Mouse (Mus musculus) liver, adult 2 months (tissue): ENCODE results near the gene Adgre5. TPM values are rescaled to one million over a fixed set of nuclear protein-coding genes. Genes with fewer than 3 reads are reported as not detected.

Source experiments
- DNase-seq: peaks from one replicate; pipeline ENCODE4 v3.0.0-alpha.2; 2011; ENCODE audit warnings: low read depth, low spot score; ENCODE audit errors: extremely low read depth
- H3K27ac ChIP-seq: fragments of 200-500 bp; replicated peaks from 2 replicates; pipeline ENCODE4 v1.5.1; 2012; ENCODE audit warnings: low read depth, mild to moderate bottlenecking, control low read depth, inconsistent platforms, low read length; ENCODE audit not compliant: insufficient read depth
- H3K27me3 ChIP-seq: fragments of 200-500 bp; 2 replicates; pipeline ENCODE4 v1.6.1; 2012; ENCODE audit warnings: mild to moderate bottlenecking, moderate library complexity, low read length, inconsistent platforms; ENCODE audit not compliant: control insufficient read depth, insufficient read depth
- H3K36me3 ChIP-seq: fragments of 200-500 bp; 2 replicates; pipeline ENCODE4 v1.6.1; 2012; ENCODE audit warnings: low read length, inconsistent platforms; ENCODE audit not compliant: control insufficient read depth, insufficient read depth
- H3K4me1 ChIP-seq: fragments of 200-500 bp; 2 replicates; pipeline ENCODE4 v1.6.1; 2011; ENCODE audit warnings: low read length; ENCODE audit not compliant: control insufficient read depth, insufficient read depth
- H3K4me3 ChIP-seq: fragments of 200-500 bp; 2 replicates; pipeline ENCODE4 v1.5.1; 2011; ENCODE audit warnings: low read depth, mild to moderate bottlenecking, control low read depth, low read length, moderate library complexity; ENCODE audit not compliant: insufficient read depth
- H3K79me2 ChIP-seq: fragments of 200-500 bp; 2 replicates; pipeline ENCODE4 v1.6.1; 2012; ENCODE audit warnings: inconsistent platforms, mild to moderate bottlenecking, low read length, moderate library complexity; ENCODE audit not compliant: control insufficient read depth, insufficient read depth
- H3K9ac ChIP-seq: fragments of 200-500 bp; 2 replicates; pipeline ENCODE4 v1.6.1; 2012; ENCODE audit warnings: low read depth, mild to moderate bottlenecking, control low read depth, inconsistent platforms, low read length
- CTCF ChIP-seq: fragments of 200-500 bp; IDR thresholded peaks from 2 replicates; pipeline ENCODE4 v1.5.1; 2011; ENCODE audit warnings: low read depth, low read length, control low read depth
- POLR2A ChIP-seq: fragments of 200-500 bp; IDR thresholded peaks from 2 replicates; pipeline ENCODE4 v1.6.1; 2011; ENCODE audit warnings: low read length, control low read depth; ENCODE audit not compliant: insufficient read depth; ENCODE audit errors: extremely low read depth
- WGBS: fragments of 180-500 bp; shearing (Covaris S2); methylation state at CpG from one replicate; pipeline ENCODE4 v1.1.7; 2018; 5-methylcytosine and 5-hydroxymethylcytosine counted together
- polyA plus RNA-seq: library from polyadenylated mRNA; depleted of rRNA; stranded (reverse); fragments of >200 nt; gene quantifications from 2 replicates; pipeline ENCODE4 v1.2.3, GENCODE M21; 2012
- total RNA-seq: library from RNA; depleted of rRNA; stranded (reverse); fragments of >200 nt; gene quantifications from 2 replicates; pipeline ENCODE4 v1.2.3, GENCODE M21; 2014

Adgre5 gene
- total and polyA plus RNA-seq, 2 experiments = 17.9 to 20.8 TPM

GRCm38 (mm10) chr8:83764116-83764515 lies 23.0 kb upstream of the Adgre5 start:
- no peak for DNase-seq
- H3K36me3 ChIP-seq = no peaks in the 10 kb centered on the region
- H3K9ac ChIP-seq = no peak overlapping the region
- TF ChIP-seq POLR2A (no peak), CTCF (no peak)
- no peaks in the 10 kb centered on the region for H3K79me2 ChIP-seq
- no peaks in the 10 kb centered on the region for H3K27me3 ChIP-seq
- H3K4me3 ChIP-seq = no peak overlapping the region
- H3K27ac ChIP-seq = no peak overlapping the region
- 97% methylated on average over 8 of the region's 8 CpGs for WGBS
- H3K4me1 ChIP-seq = no peaks in the 10 kb centered on the region; the same call in 1 of the 2 replicates

DNA sequence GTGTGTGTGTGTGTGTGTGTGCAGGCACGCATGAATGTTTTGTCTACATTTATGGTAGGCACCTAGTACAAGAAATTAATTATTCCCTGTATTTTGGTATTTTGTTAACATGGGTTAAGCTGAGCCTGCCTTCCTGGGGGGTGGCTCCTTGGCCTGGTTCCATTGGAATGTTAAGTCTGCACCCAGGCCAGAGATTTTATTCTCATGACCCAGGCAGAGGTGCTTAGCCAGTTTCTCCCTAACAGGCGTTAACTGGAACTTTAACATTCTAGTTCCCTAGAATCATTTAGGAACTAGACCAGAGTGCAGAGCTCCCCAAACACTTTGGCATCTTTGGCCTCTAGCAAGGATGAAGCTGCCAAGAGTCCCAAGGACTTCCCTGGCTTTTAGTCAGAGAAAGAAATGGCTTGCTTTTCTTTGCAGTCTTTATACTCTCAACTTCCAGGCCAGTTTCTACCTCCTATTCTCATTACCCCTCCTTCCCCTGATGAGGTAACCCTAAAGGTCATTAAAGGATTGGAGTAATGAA lies 18.2 kb upstream of the Adgre5 start:
- H3K27ac ChIP-seq = no peak overlapping the region
- H3K79me2 ChIP-seq = no peaks in the 10 kb centered on the region
- no peak overlapping the region for H3K4me3 ChIP-seq
- no peaks in the 10 kb centered on the region for H3K36me3 ChIP-seq
- no peak overlapping the region for H3K9ac ChIP-seq
- TF ChIP-seq CTCF = no peak
- no peak for TF ChIP-seq POLR2A
- no peak for DNase-seq
- WGBS = 88% methylated on average over 2 of the region's 2 CpGs
- H3K4me1 ChIP-seq = no peaks in the 10 kb centered on the region
- H3K27me3 ChIP-seq = no peaks in the 10 kb centered on the region

- H3K9ac ChIP-seq = no peak overlapping the region
- no peak overlapping the region for H3K4me3 ChIP-seq
- 72% methylated on average over 5 of the region's 5 CpGs for WGBS
- no peaks in the 10 kb centered on the region for H3K4me1 ChIP-seq
- H3K79me2 ChIP-seq = no peaks in the 10 kb centered on the region
- H3K36me3 ChIP-seq = no peaks in the 10 kb centered on the region
- DNase-seq = no peak
- H3K27ac ChIP-seq = no peak overlapping the region
- TF ChIP-seq CTCF (no peak), POLR2A (no peak)
- no peaks in the 10 kb centered on the region for H3K27me3 ChIP-seq
Measured at GRCm38 (mm10) chr8:83758298-83758697, 17.2 kb upstream of the Adgre5 start.

DNA sequence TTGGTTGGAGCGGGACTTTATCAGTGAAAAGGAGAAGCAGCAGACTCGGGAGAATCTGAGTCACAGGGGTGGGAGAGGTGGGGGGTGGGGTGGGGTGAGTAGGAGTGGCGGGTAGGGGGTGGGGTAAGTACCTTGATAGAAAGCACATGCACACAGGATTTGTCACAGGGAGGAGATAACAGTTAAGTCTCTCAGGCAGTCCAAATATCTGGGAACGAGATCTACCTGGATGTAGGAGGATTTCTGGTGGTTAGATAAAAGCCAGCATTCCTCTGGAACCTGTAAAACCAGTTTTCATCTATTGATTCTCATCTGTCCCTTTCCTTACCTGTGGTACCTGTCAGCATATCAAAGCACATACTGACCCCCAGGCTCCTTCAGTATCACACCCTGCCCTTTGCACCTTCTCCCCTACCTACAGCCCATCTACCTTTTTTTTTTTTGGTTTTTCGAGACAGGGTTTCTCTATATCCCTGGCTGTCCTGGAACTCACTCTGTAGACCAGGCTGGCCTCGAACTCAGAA lies 16.0 kb upstream of the Adgre5 start:
- Histone ChIP-seq H3K9ac (no peak overlapping the region), H3K27ac (no peak overlapping the region), H3K4me3 (no peak overlapping the region), H3K27me3 (no peaks in the 10 kb centered on the region), H3K4me1 (no peaks in the 10 kb centered on the region), H3K36me3 (no peaks in the 10 kb centered on the region), H3K79me2 (no peaks in the 10 kb centered on the region)
- WGBS = 69% methylated on average over 6 of the region's 6 CpGs
- DNase-seq = no peak
- TF ChIP-seq CTCF = no peak
- no peak for TF ChIP-seq POLR2A

GRCm38 (mm10) chr8:83756273-83756672 lies 15.1 kb upstream of the Adgre5 start:
- Histone ChIP-seq H3K4me1 (no peaks in the 10 kb centered on the region), H3K27me3 (no peaks in the 10 kb centered on the region), H3K9ac (no peak overlapping the region), H3K27ac (no peak overlapping the region), H3K4me3 (no peak overlapping the region), H3K79me2 (no peaks in the 10 kb centered on the region), H3K36me3 (no peaks in the 10 kb centered on the region)
- DNase-seq = no peak
- 99% methylated on average over 3 of the region's 3 CpGs for WGBS
- no peak for TF ChIP-seq POLR2A
- TF ChIP-seq CTCF = no peak

- Histone ChIP-seq H3K27ac (no peak overlapping the region), H3K4me3 (no peak overlapping the region), H3K4me1 (no peaks in the 10 kb centered on the region), H3K36me3 (no peaks in the 10 kb centered on the region), H3K79me2 (no peaks in the 10 kb centered on the region), H3K9ac (no peak overlapping the region), H3K27me3 (no peaks in the 10 kb centered on the region)
- DNase-seq = no peak
- no peak for TF ChIP-seq POLR2A
- 53% methylated on average over 2 of the region's 3 CpGs for WGBS
Measured at GRCm38 (mm10) chr8:83754149-83754548, 13.0 kb upstream of the Adgre5 start.
